Mouse (Mus musculus): ENCODE data around the gene Ccdc87.
"Not testable (repeated sequence)": the region's sequence is repeated elsewhere in the genome, so short reads cannot be mapped to it uniquely, and the experiment has no call there.

Gene Ccdc87

DNA sequence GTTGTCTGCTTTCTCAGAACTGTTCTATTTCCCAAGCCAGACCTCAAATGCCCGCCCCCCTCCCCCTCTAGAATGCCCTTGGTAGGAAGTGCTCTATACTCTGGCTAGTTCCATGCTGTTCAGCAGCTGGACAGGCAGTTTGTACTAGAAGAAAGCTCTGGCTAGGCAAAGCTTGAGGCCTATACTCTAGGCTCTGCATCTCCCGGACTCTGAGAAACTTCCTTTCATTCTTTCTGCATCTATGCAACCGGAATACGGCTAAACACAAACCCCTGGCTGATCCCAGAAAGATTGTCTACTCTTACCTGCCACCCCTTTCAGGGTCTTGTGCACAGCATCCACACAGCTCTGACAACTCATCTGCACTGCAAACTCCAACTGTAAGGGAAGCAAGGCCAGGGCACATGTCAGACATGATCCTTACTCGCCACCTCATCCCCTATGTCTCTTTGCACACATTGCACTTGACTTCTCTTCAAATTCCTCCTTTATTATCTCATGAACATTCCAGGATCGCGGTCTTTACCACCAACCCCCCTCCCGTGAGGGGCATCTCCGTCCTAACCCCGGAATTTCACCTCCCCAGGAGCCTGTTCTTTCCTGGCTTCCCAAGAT, 533 bp upstream of the Ccdc87 start:
- no peak for DNase-seq (ENCODE audit: low spot score in 2 of 2)

DNA sequence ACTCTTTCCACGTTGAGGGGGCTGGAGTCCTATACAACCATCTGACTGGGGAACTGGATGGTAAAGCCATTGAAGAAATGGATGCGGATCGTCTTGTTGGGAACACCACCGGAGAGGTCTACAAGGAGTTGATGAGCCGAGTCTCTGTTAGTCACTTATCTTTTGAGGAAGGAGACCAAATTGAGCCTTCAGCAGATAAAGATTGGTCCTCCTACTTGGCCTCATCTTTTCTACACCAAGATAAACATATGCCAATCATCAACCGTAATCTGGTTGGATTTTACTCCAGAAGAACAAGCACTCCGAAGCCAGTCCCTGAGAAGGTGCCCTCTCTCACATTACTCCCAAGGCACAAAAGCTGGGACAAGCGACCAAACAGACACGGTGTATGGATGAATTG, 1.7 kb downstream of the Ccdc87 start:
- DNase-seq (ENCODE audit: low spot score in 2 of 2): no peak

DNA sequence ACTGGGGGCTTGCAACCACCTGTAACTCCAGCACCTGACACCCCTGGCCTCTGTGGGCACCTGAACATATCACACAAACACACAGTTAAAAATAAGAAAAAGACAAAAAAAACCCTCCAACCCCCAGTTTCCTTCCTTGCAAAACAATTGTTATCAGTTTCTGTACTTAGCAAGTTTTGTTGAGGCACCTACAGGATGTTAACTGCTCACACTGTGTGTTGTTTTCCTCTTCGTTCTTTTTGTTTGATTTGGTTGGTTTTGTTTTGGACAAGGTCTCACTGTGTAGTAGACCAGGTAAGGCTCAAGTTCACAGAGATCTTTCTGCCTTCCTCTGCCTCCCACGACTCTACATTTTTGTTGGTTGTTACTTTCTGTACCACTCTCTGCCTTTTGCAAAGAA, 3.4 kb downstream of the Ccdc87 start:
- no peak for DNase-seq (ENCODE audit: low spot score in 2 of 2)

DNA sequence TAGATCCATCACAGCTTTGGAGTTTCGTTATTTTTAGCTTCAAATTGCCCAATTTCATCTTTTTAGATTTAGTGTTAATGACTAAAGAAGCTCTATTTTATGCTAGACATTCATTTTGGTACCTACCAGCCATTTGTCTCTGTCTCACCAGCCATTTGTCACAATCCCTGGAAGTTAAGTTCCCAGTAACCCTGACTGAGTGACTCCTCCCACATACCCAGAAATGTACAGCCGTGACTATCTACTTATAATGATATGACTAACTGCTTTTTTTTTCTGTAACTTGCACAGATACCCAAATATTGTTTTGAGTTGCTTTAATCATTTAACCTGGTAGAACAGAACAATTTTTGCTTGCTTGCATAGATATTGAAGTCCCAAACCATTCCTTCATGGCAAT, 6.7 kb downstream of the Ccdc87 start:
- DNase-seq (ENCODE audit: low spot score in 2 of 2): no peak

DNA sequence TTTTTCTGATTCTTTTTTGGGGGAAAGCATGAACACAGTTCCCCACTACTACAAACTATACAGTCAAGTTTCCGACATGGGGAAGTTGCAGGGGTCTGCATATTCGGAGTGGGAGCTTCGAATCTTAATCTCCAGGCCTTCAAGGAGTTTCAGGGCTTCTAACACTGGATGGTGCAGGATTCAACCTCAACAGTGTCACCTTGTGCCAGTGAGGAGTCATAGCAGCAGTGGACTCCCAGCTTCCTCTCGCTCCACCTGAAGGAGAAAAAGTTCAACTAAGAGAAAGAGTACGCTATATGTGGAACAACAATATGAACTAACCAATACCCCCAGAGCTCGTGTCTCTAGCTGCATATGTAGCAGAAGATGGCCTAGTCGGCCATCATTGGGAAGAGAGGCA, 8.3 kb downstream of the Ccdc87 start:
- no peak for DNase-seq (ENCODE audit: low spot score in 2 of 2)

DNA sequence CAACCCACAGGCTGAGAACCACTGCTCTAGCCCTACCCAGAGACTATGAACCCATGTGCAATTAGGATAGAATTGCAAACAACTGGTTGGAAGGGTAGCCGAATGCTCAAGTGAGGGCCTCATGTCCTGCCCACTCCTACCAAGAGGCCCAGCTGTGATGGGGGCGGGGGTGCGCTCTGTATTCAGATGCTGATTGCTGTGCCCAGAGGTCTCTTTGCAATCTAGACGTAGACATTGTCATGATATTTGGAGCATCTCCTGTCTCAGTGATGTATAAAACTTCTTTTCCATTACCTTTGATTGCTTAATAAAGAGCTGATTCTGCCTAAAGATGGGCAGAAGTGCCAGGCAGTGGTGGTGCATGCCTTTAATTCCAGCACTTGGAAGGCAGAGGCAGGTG, 10.6 kb downstream of the Ccdc87 start:
- DNase-seq (ENCODE audit: low spot score in 2 of 2): no peak

DNA sequence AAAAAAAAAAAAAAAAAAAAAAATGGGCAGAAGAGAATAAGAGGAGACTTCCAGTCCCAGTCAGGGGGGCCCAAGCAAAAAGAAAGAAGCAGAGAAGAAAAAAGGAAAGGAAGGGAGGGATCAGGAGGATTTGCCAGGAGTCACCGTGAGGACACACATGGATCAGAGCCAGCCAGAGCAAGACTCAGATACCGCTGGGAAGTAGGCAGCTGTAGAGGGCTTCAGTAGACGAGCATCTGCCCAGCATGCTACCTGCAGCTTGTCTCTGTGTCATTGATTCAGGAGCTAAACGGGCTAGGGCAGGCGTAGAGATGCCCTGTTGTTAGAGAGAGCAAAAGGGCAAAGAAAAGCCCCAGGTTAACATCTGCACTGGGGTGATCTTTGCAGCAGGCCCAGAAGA, 11.1 kb downstream of the Ccdc87 start:
- no peak for DNase-seq (ENCODE audit: low spot score in 2 of 2)

DNA sequence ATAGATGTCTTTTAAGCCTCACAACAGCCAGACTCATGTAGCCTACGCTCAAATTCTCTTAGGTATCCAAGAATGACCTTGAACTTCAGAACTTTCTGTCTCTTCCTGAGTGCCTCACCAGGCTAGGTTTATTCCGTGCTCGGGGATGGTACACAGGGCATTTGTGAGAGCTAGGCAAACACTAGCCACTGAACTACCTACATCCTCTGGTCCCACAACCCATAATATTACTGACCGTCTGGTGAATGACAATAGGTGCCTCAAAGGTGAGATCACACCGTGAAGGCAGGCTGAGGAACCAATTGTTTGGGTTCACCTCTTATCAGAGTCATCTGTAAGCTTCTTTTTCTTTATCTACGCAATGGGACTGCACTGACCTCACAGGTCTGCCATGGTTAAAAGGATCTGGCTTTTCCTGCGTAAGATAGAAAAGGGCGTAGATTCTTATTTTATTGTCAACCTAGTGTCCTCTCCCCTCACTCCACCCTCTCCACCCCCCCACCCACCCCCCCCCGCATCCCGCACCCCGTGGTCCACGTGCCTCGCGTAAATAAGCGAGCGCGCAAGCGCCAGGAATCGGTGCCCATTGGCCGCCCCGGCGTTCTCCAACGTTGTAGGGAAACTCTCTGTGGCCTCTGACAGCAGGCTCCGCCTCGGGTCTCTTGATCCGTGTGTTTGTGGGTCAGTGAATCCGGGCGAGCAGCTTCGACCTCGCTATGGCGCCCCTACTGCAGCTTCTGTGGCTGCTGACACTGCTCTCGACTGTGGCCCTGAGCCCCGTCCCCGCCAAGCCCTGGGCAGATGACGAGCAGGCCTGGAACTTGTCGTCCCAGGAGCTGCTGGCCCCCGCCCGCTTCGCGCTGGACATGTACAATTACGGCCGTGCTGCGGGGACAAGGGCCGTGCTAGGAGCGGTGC, 15.6 kb downstream of the Ccdc87 start, which contains the start of gene Ctsf:
Gene Ctsf, plus strand, starts transcription at position 579 of the 918 bp plus-strand sequence.
- peak; percentile 74 to 92 for DNase-seq (ENCODE audit: low spot score in 2 of 2)

DNA sequence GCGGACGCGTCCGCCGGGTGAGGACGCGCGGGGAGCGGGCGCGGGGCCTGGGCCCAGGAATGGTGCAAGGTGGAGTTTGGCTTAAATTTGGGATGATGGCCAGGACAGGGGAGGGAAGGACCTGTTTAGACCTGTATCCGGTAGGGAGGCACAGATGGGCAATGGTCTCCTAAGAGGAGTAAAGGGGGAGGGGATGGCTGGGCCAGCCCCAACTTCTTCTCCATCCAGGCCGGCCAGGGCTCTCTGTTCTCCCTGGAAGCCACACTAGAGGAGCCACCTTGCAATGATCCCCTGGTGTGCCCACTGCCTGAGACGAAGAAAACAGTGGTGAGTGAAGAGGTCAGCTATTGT, 16.3 kb downstream of the Ccdc87 start:
- DNase-seq (ENCODE audit: low spot score in 2 of 2): no peak

DNA sequence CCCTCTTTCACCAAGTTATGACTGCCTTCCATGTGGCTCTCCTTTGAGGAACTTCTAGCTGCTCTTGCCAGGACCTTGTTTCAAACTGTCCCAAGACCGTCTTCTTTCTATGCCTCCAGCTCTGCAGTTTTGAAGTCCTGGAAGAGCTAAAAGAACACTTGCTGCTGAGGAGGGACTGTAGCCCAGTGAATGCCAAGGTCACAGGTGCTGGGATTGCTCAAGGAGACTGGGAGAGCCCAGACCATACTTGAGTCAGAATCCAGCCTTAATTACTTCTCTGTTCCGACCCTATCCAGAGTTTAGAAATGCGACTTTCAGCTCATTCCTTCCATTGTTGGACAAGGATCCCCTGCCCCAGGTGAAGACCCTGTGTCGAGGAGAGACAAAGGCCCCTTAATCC, 16.8 kb downstream of the Ccdc87 start:
- no peak for DNase-seq (ENCODE audit: low spot score in 2 of 2)

DNA sequence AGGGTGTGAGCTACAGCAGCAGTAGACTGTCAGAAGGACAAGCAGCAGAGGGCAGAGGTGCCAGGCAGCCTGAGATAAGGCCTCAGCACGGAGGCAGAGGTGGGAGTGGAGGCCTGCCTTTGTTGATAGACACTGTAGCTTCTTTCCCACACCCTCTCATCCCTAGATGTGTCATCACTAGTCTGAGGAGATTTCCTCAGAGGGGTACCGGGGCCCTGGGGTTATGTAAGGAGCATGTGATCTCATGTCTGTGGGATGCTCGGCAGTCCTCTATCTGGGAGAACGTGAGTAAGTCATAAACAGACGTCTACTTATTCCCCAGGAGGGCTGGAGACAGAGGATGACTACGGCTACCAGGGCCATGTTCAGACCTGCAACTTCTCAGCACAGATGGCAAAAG, 19.9 kb downstream of the Ccdc87 start:
- DNase-seq (ENCODE audit: low spot score in 2 of 2): no peak

DNA sequence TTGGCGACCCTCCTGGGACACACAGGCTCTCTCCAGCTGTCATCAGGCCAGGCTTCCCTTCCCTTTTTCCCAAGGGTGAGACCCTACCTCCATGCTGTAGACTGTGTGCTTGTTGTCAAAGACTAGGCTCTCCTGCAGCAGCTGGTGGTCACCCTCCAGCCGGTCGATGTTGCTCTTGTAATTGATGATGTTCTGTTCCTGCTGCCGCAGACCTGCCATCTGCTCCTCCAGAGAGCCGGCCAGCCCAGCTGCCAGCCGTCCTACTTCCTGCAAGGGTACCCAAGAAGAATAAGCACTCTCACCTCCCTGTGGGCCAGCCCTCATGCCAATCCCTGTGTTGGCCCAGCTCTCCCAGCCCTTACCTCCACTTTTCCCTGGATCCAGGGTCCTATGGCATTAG, 23.9 kb downstream of the Ccdc87 start:
- DNase-seq (ENCODE audit: low spot score in 2 of 2): no peak

DNA sequence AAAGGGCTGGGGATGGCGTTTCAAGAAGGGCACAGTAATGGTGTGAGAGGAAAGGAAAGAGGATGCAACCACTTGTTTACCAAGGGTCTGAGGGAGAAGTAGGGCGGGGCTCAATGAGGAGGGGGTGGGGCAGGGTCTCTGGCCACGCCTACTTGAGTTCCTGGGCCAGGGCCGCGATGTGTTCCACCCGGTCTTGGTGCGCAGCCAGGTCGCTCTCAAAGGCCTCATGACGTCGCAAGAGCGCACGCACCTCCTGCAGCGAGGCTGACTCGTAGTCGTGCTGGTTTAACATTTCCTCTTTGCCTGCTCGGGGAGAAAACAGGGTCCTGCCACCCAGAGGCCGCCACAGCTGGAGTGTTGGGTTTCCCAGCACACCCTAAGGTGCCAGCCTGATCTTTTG, 26.0 kb downstream of the Ccdc87 start:
- DNase-seq (ENCODE audit: low spot score in 2 of 2): no peak

DNA sequence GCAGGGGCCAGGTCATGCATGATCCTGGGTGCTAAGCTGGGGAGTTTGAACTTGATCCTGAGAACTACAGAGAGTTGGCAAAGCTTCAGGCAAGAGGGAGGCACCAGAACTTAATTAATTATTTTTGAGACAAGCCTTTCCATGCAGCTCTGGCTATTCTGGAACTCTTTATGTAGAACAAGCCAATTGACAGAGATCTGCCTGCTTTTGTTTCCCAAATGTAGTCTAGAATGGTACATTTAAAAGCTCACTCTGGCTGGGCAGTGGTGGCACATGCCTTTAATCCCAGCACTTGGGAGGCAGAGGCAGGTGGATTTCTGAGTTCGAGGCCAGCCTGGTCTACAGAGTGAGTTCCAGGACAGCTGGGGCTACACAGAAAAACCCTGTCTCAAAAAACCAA, 35.4 kb downstream of the Ccdc87 start:
- not testable (repeated sequence) for DNase-seq (ENCODE audit: low spot score in 2 of 2)

DNA sequence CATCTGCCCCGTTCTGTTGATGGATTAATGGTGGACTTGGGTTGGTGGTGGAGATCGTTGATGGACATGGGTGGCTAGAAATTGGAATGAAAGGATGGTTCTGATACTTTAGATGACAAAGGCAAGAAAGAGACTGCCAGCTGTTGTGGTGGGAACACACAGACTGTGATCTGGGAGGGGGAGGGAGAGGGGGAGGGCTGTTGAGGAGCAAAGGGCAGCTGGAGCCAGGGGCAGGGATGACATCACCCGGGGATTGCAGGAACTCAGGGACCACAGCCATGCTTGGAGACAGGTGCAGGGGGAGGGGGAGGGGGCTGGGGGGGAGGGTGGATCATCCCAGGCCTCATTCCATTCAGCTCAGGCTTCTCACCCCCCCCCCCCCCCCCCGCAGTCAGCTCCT, 37.1 kb downstream of the Ccdc87 start:
- DNase-seq (ENCODE audit: low spot score in 2 of 2): no peak

DNA sequence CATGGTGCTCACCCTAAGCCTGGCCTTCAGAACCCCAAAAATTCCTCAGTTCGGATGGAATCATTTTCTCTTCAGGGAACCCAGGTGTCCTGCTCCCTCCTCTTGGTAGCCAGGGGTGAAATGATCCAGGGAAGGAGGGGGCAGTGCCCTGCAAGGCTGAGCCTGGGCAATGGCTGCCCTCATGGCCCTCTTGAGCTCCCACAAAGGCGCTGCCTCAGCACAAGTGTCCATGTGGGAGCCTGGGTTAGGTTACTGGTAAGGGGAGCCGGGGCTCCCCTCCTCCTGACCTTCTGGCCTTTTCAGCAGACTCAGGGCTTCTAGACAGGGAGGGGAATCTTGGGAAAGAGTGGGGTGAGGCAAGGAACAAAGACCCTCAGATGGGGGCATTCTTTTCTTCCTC, 37.6 kb downstream of the Ccdc87 start:
- no peak for DNase-seq (ENCODE audit: low spot score in 2 of 2)

DNA sequence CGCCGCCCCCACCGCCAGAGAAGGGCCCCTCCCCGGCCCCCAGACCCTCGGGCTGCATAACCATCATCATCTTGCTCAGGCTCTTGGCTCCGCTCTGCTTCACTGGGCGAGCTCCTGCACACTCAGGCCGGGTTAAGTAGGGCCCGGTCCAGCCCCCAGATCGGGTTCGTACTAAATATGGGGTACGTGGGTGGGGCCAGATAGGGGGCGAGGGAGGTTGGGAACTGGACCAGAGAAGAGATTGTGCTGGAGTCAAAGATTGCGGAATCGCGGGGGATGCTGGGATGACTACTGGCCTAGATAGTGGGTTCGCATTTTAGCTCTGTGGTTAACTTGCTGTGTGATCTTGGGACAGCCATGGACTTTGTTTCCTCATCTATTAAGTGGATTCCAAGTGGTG, 38.6 kb downstream of the Ccdc87 start, which contains the start of gene Actn3:
Gene Actn3, minus strand, starts transcription at position 125 of the 400 bp plus-strand sequence.
- no peak for DNase-seq (ENCODE audit: low spot score in 2 of 2)

DNA sequence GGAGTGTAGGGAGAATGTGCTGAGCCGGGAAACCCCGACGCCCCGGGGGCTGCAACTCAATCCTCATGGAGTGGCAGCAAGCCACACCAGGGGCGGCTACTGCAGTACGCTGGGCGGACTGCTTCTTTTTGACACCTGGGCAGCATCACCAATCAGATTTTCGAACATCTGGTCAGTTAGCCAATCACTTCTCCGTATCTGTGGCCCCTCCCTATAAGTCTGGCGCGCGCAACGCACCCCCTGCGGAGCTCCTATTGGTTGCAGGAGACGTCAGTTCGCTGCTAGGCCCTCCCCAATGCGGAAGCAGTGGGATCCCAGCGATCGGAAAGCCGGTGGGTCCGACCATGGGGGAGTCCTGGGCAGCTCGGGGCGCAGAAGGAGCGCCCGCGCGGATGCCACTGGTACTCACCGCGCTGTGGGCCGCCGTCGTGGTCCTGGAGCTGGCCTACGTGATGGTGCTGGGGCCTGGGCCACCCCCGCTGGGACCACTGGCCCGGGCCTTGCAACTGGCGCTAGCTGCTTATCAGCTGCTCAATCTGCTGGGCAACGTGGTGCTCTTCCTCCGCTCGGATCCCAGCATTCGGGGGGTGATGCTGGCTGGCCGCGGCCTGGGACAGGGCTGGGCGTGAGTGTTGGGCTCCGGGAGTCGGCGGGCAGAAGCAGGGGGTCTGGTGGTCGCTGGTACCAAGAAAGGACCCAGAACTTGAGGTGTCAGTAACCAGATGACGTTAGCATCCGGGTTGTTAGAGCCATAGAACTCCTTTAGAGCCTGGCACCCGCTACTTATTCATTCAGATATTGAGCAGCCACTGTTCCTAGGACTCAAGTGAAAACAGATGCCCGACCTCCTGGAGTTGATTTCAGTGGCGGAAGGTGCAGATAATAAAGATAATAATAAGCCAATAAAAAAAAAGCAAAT, 39.5 kb downstream of the Ccdc87 start, which contains the start of gene Zdhhc24:
Gene Zdhhc24, plus strand, starts transcription at position 264 of the 919 bp plus-strand sequence.
- DNase-seq (ENCODE audit: low spot score in 2 of 2): peak; percentile 92 to 97

DNA sequence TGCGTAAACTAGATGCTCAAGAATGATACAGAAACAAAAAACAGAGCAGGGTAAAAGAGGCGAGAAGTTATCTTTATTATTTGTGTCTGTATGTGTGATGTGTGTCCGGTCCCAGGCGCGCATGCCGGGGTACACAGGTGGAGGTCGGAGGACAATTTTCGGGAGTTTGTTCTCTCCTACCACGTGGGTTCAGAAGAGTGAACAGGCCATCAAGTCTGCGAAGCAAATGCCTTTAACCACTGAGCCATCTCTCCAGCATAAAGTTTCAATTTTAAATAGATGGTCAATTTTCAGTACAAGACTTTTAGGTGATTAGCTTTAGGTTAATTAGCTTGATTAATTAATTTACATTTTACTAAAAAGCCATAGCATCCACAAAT, 40.1 kb downstream of the Ccdc87 start:
- DNase-seq (ENCODE audit: low spot score in 2 of 2): no peak

DNA sequence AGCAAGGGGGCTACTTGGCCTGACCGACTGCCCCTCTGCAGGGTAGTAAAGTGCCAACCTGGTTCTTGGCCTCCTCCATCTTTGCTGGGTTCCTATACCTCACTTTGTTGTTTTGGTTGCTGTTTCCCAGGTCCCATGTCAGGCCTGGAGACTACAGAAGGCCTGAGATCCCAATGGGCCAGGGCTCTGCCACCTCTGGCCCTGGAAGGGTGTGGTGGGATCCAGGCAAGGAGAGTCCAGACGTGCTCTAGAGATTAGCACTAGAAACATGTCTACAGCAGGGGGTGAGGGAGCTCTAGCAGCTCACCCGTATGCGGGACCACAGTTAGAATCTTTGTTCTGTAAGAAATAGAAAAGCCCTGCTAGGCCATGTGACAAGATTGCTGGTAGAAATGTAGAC, 44.8 kb downstream of the Ccdc87 start:
- no peak for DNase-seq (ENCODE audit: low spot score in 2 of 2)

DNA sequence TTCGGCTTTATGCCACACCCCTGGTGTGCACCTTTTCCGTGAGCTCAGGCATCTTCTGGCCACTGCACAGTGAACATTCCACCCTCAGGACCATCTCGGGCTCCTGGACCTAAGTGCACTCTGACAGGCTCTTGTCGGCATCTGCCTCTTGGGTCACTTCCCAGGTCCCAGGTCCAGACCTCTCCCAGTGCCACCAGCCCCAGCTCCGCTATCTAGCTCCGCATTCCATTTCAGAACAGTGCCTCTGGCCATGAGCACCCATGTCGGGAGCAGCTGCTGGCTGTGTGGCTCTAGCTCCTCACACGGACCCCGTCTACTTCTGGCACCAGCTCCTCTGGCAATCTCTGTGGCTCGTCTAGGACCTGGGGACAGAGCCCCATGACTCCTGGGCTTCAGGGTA, 50.6 kb downstream of the Ccdc87 start:
- no peak for DNase-seq (ENCODE audit: low spot score in 2 of 2)

DNA sequence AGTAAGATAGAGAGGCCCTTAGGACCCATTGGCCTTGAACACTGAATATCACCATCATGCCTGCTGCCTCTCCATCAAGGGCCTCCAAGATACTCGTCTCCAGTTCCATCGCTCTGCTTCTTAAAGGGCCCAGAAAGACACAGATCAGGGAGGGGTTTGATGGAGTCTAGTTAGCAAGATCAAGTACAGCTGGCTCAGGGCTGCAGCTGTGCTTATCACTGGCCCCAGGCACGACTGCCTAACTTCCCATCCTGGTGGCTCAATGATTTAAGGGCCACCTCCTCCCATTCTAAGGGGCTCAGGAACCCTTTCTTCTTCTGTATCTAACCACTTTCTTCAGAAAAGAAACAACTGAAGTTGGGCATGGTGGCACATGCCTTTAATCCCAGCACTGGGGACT, 52.6 kb downstream of the Ccdc87 start:
- no peak for DNase-seq (ENCODE audit: low spot score in 2 of 2)
